Mouse (Mus musculus) layer of hippocampus, adult 2 months (tissue): ENCODE data around the gene Dnajb1. TPM values are rescaled to one million over a fixed set of nuclear protein-coding genes. Genes with fewer than 3 reads are reported as not detected.
A peak's percentile ranks its signal among the peaks of the same experiment; 100 is the strongest.

Experiments
- DNase-seq, 2 experiments: peaks; one replicate each; pipeline ENCODE4 v3.0.0; 2022; ENCODE audit warnings: low spot score in 2 of 2
- H3K27ac ChIP-seq: fragments of 200-600 bp; 2 replicates; pipeline ENCODE4 v1.8.1; 2022
- H3K4me3 ChIP-seq: fragments of 200-600 bp; 2 replicates; pipeline ENCODE4 v1.8.1; 2022; ENCODE audit warnings: mild to moderate bottlenecking
- CTCF ChIP-seq: fragments of 200-600 bp; conservative IDR thresholded peaks from 2 replicates; pipeline ENCODE4 v1.8.1; 2022; ENCODE audit warnings: antibody characterized with exemption, mild to moderate bottlenecking, moderate library complexity
- total RNA-seq, 2 experiments: library from RNA; stranded (reverse); gene quantifications; 2 replicates each; pipeline ENCODE4 v1.2.3; 2021

Dnajb1 gene
- total RNA-seq, 2 experiments from 2014 or later = 36.5 to 37.6 TPM

GRCm38 (mm10) chr8:83599814-83600213, 8.2 kb upstream of the Dnajb1 start:
- no peak for DNase-seq
- Histone ChIP-seq H3K4me3 (no peak overlapping the region), H3K27ac (no peak overlapping the region)
- no peak for TF ChIP-seq CTCF

DNA sequence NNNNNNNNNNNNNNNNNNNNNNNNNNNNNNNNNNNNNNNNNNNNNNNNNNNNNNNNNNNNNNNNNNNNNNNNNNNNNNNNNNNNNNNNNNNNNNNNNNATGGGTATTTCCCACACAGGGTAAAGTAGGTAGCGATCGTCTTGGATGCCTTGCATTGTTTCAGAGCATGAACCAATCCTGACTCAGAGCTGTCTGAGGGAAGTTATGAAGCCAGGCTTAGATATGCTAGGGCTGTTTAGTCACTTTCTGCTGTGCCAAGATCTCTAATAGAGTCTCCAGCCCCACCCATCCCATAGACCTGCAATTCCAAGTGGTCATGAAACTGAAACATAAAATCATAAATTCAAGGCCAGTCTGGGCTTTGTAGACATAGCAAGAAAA, 5.4 kb upstream of the Dnajb1 start:
- no peak overlapping the region for H3K4me3 ChIP-seq
- TF ChIP-seq CTCF = no peak
- peak overlapping the region; percentile 21; the same call in 1 of the 2 replicates for H3K27ac ChIP-seq
- no peak for DNase-seq

DNA sequence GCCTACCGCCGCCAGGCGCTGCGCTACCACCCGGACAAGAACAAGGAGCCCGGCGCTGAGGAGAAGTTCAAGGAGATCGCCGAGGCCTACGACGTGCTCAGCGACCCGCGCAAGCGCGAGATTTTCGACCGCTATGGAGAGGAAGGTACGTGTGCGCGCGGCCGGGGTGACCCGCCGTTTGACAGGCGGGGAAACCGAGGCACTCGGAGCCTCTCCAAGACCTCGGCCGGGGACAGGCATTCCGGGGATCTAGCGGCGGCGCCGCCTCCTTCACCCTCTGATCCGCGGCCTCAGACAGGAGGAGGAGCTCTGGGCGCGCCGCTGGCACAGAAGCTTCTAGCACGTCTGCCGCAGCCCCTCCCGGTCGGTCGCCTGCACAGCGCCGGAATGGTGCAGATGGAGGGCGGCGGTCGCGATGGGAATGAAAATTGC, 421 bp downstream of the Dnajb1 start:
- H3K4me3 ChIP-seq = peak overlapping the region; percentile 97
- peak; percentile 68 to 81 for DNase-seq

DNA sequence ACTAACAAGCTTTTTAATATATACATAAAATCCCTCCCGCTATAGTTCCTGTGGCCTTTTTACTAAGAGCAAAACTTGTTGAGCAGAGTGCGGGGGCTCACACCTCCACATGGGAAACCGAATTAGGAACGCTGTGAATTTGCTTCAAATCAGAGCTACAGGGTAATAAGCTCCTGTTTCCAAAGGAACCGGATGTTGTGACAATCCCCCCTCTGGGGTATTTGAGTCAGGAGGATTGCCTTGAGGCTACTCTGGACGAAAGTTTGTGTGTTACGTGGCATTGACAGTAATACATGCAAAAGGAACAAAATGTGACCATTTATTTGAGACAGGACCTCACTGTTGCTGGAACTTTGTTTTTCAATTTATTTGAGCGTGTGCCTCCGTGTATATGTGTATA, 1.1 kb downstream of the Dnajb1 start:
- no peak for DNase-seq
- no peak for TF ChIP-seq CTCF
- peak overlapping the region; percentile 98 for H3K27ac ChIP-seq
- peak overlapping the region; percentile 97 for H3K4me3 ChIP-seq

More for the DNA sequence above, 421 bp downstream of the Dnajb1 start:
- TF ChIP-seq CTCF = peak; percentile 37
- peak overlapping the region; percentile 98 for H3K27ac ChIP-seq

GRCm38 (mm10) chr8:83609547-83610180, 1.7 kb downstream of the Dnajb1 start:
- no peak for TF ChIP-seq CTCF
- DNase-seq = no peak
- peak overlapping the region; percentile 97 for H3K4me3 ChIP-seq
- peak overlapping the region; percentile 98; the same call in 1 of the 2 replicates for H3K27ac ChIP-seq

DNA sequence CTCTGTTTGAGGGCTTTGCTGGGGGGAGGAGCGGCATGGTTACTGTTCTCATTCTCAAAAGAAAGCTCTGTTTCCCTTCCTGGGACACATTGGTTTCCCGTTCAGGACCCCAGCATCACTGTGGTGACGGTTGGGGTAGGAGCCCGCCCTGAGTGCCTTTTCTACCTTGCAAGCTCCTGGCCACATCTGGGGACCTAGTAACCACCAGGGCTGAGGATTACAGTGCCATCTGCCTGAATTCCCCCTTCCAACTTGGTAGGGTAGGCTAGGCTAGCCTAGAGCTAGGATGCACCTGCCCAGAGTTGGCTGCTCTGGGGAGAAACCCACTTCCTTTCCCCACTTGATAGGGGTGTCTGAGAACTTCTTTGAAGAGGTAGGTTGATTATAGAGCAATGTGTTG, 3.9 kb downstream of the Dnajb1 start:
- Histone ChIP-seq H3K4me3 (no peak overlapping the region), H3K27ac (no peak overlapping the region)
- DNase-seq = no peak
- no peak for TF ChIP-seq CTCF

- H3K4me3 ChIP-seq = no peak overlapping the region
- DNase-seq = no peak
- H3K27ac ChIP-seq = no peak overlapping the region
- no peak for TF ChIP-seq CTCF
These were observed 5.7 kb downstream of the Dnajb1 start for GRCm38 (mm10) chr8:83613695-83614094.

GRCm38 (mm10) chr8:83616625-83617024, 8.6 kb downstream of the Dnajb1 start:
- no peak for DNase-seq
- no peak overlapping the region for H3K4me3 ChIP-seq
- no peak overlapping the region for H3K27ac ChIP-seq
- TF ChIP-seq CTCF = no peak

GRCm38 (mm10) chr8:83617111-83617510, 9.1 kb downstream of the Dnajb1 start:
- no peak overlapping the region for H3K27ac ChIP-seq
- DNase-seq = no peak
- TF ChIP-seq CTCF = no peak
- H3K4me3 ChIP-seq = no peak overlapping the region

- DNase-seq = no peak
- TF ChIP-seq CTCF = no peak
- Histone ChIP-seq H3K4me3 (no peak overlapping the region), H3K27ac (no peak overlapping the region)
These were observed 10.6 kb downstream of the Dnajb1 start for GRCm38 (mm10) chr8:83618566-83618965.

- TF ChIP-seq CTCF = no peak
- no peak for DNase-seq
- H3K27ac ChIP-seq = no peak overlapping the region
- no peak overlapping the region for H3K4me3 ChIP-seq
These were observed 11.7 kb downstream of the Dnajb1 start for GRCm38 (mm10) chr8:83619568-83620285.

- H3K27ac ChIP-seq = peak overlapping the region; percentile 83
- peak overlapping the region; percentile 67 for H3K4me3 ChIP-seq
- TF ChIP-seq CTCF = no peak
- DNase-seq = no peak
These were observed 13.8 kb downstream of the Dnajb1 start for GRCm38 (mm10) chr8:83621691-83622388.

DNA sequence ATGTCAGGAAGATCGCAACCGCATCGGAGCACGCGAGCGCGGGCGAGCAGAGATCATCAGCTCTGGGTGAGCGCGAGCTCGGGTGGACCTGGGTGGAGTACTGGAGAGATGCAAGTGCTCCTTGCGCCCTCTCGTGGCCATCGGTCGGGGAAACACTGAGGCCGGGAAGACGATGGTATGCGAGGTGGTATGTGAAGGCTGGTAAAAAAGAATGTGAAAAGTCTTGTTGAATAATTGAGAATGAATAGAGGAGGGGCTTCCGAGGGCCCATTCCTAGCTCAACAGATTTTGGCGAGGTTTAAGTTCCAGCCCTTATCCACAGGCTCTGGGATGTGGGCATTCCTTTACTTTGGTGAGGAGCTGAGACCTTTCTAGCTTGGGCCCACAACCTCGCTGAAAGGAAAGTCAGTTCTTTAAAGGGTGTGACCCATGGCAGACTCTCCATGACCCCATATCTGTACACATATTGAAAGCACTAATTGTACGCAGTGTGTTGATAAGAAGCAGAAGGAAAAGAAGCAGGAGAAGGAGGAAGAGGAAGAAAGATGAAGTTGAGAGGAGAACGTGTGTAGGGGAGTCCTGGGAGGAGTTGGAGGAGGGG, 14.5 kb downstream of the Dnajb1 start:
- peak; percentile 97 for TF ChIP-seq CTCF
- DNase-seq = peak; percentile 91 to 92
- H3K4me3 ChIP-seq = peak overlapping the region; percentile 67
- H3K27ac ChIP-seq = peak overlapping the region; percentile 83
